Mouse (Mus musculus) kidney, adult 2 months (tissue): ENCODE data around the gene Ube2f.

Source experiments
- CTCF ChIP-seq: fragments of 200-500 bp; conservative IDR thresholded peaks from 2 replicates; pipeline ENCODE4 v1.5.1; 2011; ENCODE audit warnings: low read depth, mild to moderate bottlenecking, control low read depth, low read length, moderate library complexity, mixed read lengths; ENCODE audit not compliant: insufficient read depth, insufficient read length
- POLR2A ChIP-seq: fragments of 200-500 bp; IDR thresholded peaks from one replicate; pipeline ENCODE4 v1.6.1; 2011; ENCODE audit warnings: low read depth, low read length, control low read depth

DNA sequence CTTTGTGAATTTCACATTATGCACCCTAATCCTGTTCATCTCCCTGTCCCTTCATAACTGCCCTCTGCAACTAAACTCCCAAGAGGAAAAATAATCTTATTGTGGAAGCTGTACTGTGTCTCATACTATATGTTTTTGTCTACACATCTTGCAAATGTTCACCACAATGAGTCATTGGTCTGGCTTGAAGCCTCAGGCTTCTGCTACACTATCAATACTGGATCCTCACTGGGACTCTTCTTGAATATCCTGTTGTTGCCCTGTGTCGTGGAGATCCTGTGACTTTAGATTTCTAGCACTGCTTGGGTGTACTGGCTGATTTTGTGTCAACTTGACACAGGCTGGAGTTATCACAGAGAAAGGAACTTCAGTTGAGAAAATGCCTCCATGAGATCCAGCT lies 10.3 kb upstream of the Ube2f start:
- no peak for TF ChIP-seq CTCF
- no peak for TF ChIP-seq POLR2A
